Mouse (Mus musculus): ENCODE results near the gene Gm36176. TPM values are rescaled to one million over a fixed set of nuclear protein-coding genes. Genes with fewer than 3 reads are reported as not detected.

Gm36176 gene
- total RNA-seq, 2 experiments from 2014 or later = not detected

DNA sequence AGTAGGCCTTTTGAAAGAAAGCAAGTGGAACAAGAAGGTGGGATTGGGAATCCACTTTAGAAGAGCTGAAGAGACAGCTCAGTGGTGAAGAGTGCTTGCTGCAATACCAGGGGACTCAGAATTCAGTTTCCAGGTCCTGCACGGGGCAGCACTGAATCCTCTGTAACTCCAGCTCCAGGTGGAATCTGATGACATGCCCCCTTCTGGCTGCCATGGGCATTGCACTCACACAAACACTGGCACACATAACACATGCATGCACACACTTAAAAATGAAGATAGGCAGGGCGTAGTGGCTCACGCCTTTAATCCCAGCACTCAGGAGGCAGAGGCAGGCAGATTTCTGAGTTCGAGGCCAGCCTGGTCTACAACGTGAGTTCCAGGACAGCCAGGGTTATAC, 36.0 kb downstream of the Gm36176 start:
- DNase-seq = no peak

DNA sequence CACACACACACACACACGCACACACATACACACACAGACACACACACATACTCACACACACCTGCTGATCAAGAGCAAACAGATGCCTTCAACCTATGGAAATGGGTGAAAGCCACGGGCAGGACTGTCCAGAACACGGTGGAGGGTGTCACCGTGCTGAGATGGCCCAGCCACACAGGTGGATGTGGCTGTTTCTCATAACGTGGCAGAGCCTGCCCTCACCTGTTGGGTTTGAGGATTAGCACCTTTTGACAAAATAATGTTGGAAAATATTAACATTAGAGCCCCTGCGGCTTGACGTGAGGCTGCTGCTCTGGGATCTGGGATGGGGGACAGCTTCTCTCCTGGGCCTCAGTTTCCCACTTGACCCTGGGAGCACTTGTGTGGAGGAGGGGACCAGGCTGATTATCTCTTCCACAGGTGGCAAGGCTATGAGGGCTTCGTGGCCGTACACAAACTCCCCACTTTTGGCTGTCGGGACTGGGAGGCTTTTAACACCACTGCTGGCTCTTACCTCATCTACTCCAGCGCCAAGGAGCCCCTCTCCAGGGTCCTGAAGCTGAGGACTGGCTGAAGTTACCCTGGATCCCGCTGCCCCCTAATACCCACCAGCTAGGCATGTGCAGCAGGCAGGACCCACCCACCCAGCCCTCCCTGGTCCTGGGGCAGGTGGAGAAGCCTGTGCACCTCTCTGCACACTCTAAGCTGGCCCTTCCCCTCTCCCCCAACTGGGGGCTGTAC, 39.6 kb downstream of the Gm36176 start:
- peak; percentile 30 for DNase-seq

DNA sequence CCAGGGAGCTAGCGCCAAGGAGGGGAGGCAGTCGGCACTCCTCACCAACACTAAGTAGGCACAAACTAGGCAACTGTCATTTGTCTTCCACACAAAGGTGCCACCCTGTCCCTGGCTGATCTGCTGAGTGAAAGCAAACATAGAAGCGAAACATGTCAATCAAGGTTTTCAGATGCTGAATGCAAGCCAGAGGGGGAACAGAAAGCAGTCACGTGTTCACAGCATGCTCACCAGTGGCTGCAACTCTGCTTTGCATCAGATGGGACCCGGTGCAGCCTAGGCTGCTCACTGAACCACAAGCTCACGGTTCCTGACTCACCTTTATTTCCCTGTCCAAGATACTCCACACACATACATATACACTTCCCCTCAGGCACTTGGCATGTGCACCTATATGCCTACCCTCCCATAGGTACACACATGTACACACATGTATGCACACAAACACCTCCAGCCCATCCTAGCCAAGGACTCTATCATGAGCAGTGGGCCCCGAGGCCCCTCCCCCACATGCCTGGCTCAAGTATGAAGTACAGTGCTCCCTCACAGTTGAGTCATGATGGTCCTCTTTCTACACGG, 44.5 kb downstream of the Gm36176 start:
- DNase-seq = no peak

DNA sequence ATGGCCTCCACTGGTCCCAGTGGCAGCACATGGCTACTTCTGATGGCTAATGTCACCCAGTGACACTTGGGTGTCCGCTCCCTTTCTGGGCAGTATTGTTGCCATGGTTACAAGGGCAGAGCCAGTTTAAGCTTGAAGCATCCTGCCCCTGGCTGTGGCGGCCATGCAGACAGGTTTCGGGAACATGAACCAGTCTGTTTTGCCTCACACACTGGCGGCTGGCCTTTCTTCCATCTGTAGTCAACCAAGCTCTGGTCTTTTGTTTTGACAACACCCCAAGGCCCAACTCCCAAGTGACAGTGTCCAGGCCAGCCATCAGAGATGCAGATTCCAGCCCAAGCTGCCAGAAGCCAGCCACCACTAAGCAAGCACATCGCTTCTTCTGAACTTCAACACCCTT, 49.0 kb downstream of the Gm36176 start:
- DNase-seq = peak; percentile 28

Other genes with a start within 250 kb of the Gm36176 start
- 10 to 100 TPM; 90.9 to 97.9 TPM for gene Sumo3, start 240.7 kb upstream of the Gm36176 start, total RNA-seq (2021)
- 10 to 100 TPM; 15.9 to 20.8 TPM for gene Gm49325, start 240.6 kb upstream of the Gm36176 start, total RNA-seq (2021)
- gene Ube2g2, start 224.5 kb upstream of the Gm36176 start, total RNA-seq (2021) = 10 to 100 TPM; 56.1 to 63.8 TPM
- not detected for gene Tspear, start 160.2 kb upstream of the Gm36176 start, total RNA-seq (2021)
- not detected for gene Gm19402, start 156.0 kb upstream of the Gm36176 start, total RNA-seq (2021)
- gene Gm9508, start 149.6 kb upstream of the Gm36176 start, total RNA-seq (2021) = not detected
- not detected for gene Gm10272, start 140.2 kb upstream of the Gm36176 start, total RNA-seq (2021)
- not detected for gene Gm10024, start 135.3 kb upstream of the Gm36176 start, total RNA-seq (2021)
- not detected for gene Gm10142, start 131.0 kb upstream of the Gm36176 start, total RNA-seq (2021)
- not detected for gene Krtap12-1, start 126.2 kb upstream of the Gm36176 start, total RNA-seq (2021)
- gene Gm10100, start 120.3 kb upstream of the Gm36176 start, total RNA-seq (2021) = not detected
- gene Gm18596, start 104.2 kb upstream of the Gm36176 start, total RNA-seq (2021) = not detected
- not detected for gene Gm9736, start 95.4 kb upstream of the Gm36176 start, total RNA-seq (2021)
- gene Gm3233, start 87.1 kb upstream of the Gm36176 start, total RNA-seq (2021) = not detected
- gene Gm3238, start 75.5 kb upstream of the Gm36176 start, total RNA-seq (2021) = not detected
- not detected for gene Gm7138, start 69.9 kb upstream of the Gm36176 start, total RNA-seq (2021)
- gene Gm3250, start 64.3 kb upstream of the Gm36176 start, total RNA-seq (2021) = not detected
- not detected for gene Gm7137, start 58.6 kb upstream of the Gm36176 start, total RNA-seq (2021)
- gene Gm9639, start 51.7 kb upstream of the Gm36176 start, total RNA-seq (2021) = not detected
- gene Gm19668, start 47.7 kb upstream of the Gm36176 start, total RNA-seq (2021) = not detected
- not detected for gene Gm9507, start 35.0 kb upstream of the Gm36176 start, total RNA-seq (2021)
- gene Gm2696, start 32.1 kb upstream of the Gm36176 start, total RNA-seq (2021) = not detected
- gene Krtap10-4, start 19.7 kb upstream of the Gm36176 start, total RNA-seq (2021) = not detected
- not detected for gene Krtap10-10, start 10.9 kb upstream of the Gm36176 start, total RNA-seq (2021)
- not detected for gene Gm10318, start 6.1 kb downstream of the Gm36176 start, total RNA-seq (2021)
- gene Gm3285, start 15.2 kb downstream of the Gm36176 start, total RNA-seq (2021) = not detected
- gene Lrrc3, start 55.7 kb downstream of the Gm36176 start, total RNA-seq (2021) = 1 to 10 TPM; 1.6 to 1.8 TPM
- gene Trpm2, start 123.8 kb downstream of the Gm36176 start, total RNA-seq (2021) = 1 to 10 TPM in 1 of 2 experiments, under 1 TPM in 1; 0.33 to 1.0 TPM
- gene 1810043G02Rik, start 131.7 kb downstream of the Gm36176 start, total RNA-seq (2021) = 10 to 100 TPM; 10.5 to 12.6 TPM
- 100 to 1,000 TPM; 118 to 133 TPM for gene Pfkl, start 163.3 kb downstream of the Gm36176 start, total RNA-seq (2021)
- not detected for gene Dnmt3l, start 195.1 kb downstream of the Gm36176 start, total RNA-seq (2021)
- gene Aire, start 196.8 kb downstream of the Gm36176 start, total RNA-seq (2021) = not detected
- gene Icosl, start 222.5 kb downstream of the Gm36176 start, total RNA-seq (2021) = 1 to 10 TPM; 3.8 to 4.6 TPM